In genomic region chr12:80758559-80759386, GRCm38 (mm10) we compare ENCODE assay signal across 8 mouse cellular contexts. TPM values are rescaled to one million over a fixed set of nuclear protein-coding genes. Genes with fewer than 3 reads are reported as not detected.
A peak's percentile ranks its signal among the peaks of the same experiment; 100 is the strongest.
DNase-seq lines count a peak whose midpoint lies in the region; ATAC-seq and TF ChIP-seq lines count a peak whose summit lies in the region.

No protein-coding gene starts in this region.

- 13% methylated on average over 92 of the region's 92 CpGs for WGBS in embryonic facial prominence, embryonic 10.5 days
- WGBS in liver, embryonic 14.5 days (ENCODE audit: insufficient replicate concordance), result 4% methylated on average over 92 of the region's 92 CpGs
- WGBS in stomach, embryonic 15.5 days, result 3% methylated on average over 91 of the region's 92 CpGs

- peak; percentile 90 for DNase-seq in heart, adult 11 months
- no peak for DNase-seq in heart, adult 8-10 months (ENCODE audit: low spot score)
- peak; percentile 69 for DNase-seq in embryonic facial prominence, embryonic 10.5 days (ENCODE audit: low spot score)
- peak; percentile 23 to 34 for DNase-seq in heart, postnatal 36 days
- DNase-seq in liver, embryonic 14.5 days (ENCODE audit: low read depth in 3 of 3, low spot score in 3 of 3), result no peak
- DNase-seq in layer of hippocampus, adult 9-11 months, result no peak

- ATAC-seq in liver, embryonic 14.5 days (ENCODE audit: insufficient read depth), result no peak
- no peak for ATAC-seq in stomach, embryonic 15.5 days (ENCODE audit: insufficient read depth, low FRiP score, low read depth)

- peak overlapping the region; percentile 79 for H3K4me3 ChIP-seq in E14TG2a.4 (replicated peaks; ENCODE audit: low read length)
- H3K4me3 ChIP-seq in embryonic facial prominence, embryonic 10.5 days, result peak overlapping the region; percentile 66
- peak overlapping the region in 1 of 2 experiments; percentile 44; a peak in 2 of 4 replicates for H3K4me3 ChIP-seq in liver, embryonic 14.5 days (ENCODE audit: insufficient read depth in 1 of 2, low read depth in 2 of 2, low read length in 2 of 2)
- peak overlapping the region; percentile 56 for H3K4me3 ChIP-seq in stomach, embryonic 15.5 days (replicated peaks)

- intact Hi-C loops in heart, postnatal 36 days (cut with DNase I), result no loop called here

- H3K9ac ChIP-seq in liver, embryonic 14.5 days (replicated peaks), result no peak overlapping the region
- no peak overlapping the region for H3K9ac ChIP-seq in stomach, embryonic 15.5 days

- H3K27ac ChIP-seq in embryonic facial prominence, embryonic 10.5 days (replicated peaks), result peak overlapping the region; percentile 84
- no peak overlapping the region for H3K27ac ChIP-seq in liver, embryonic 14.5 days
- H3K27ac ChIP-seq in stomach, embryonic 15.5 days, result no peak overlapping the region

- no peak for TF ChIP-seq CTCF in E14TG2a.4 (conservative IDR thresholded peaks at IDR 0.05; ENCODE audit: low read length)
- TF ChIP-seq CTCF in liver, embryonic 14.5 days (IDR thresholded peaks at IDR 0.05; ENCODE audit: low read depth), result no peak

- H3K36me3 ChIP-seq in E14TG2a.4 (ENCODE audit: insufficient read depth, low read length), result no peaks in the 10 kb centered on the region
- peaks cover 53% of the 10 kb centered on the region for H3K36me3 ChIP-seq in embryonic facial prominence, embryonic 10.5 days (replicated peaks)
- H3K36me3 ChIP-seq in liver, embryonic 14.5 days (replicated peaks; ENCODE audit: control insufficient read depth, insufficient read depth, low read depth), result no peaks in the 10 kb centered on the region
- no peaks in the 10 kb centered on the region for H3K36me3 ChIP-seq in stomach, embryonic 15.5 days

- peak overlapping the region; percentile 62 for H3K4me2 ChIP-seq in liver, embryonic 14.5 days (ENCODE audit: low read depth)
- peak overlapping the region; percentile 99 for H3K4me2 ChIP-seq in stomach, embryonic 15.5 days

- TF ChIP-seq EP300 in liver, embryonic 14.5 days (IDR thresholded peaks at IDR 0.05; ENCODE audit: low read depth), result no peak

- peaks cover 22% of the 10 kb centered on the region for H3K4me1 ChIP-seq in E14TG2a.4 (replicated peaks; ENCODE audit: low read depth, low read length)
- peaks cover 32% of the 10 kb centered on the region for H3K4me1 ChIP-seq in embryonic facial prominence, embryonic 10.5 days
- H3K4me1 ChIP-seq in liver, embryonic 14.5 days (replicated peaks; ENCODE audit: control insufficient read depth in 2 of 2, insufficient read depth in 2 of 2, low read length in 1 of 2), result no peaks in the 10 kb centered on the region
- peaks cover 32% of the 10 kb centered on the region for H3K4me1 ChIP-seq in stomach, embryonic 15.5 days

- peaks cover 79% of the 10 kb centered on the region for H3K27me3 ChIP-seq in E14TG2a.4 (ENCODE audit: insufficient read depth, low read length)
- peaks cover 67% of the 10 kb centered on the region for H3K27me3 ChIP-seq in embryonic facial prominence, embryonic 10.5 days (replicated peaks; ENCODE audit: low read depth, poor library complexity, severe bottlenecking)
- peaks cover 70% of the 10 kb centered on the region for H3K27me3 ChIP-seq in liver, embryonic 14.5 days (ENCODE audit: control insufficient read depth, insufficient read depth, low read length)
- peaks cover 71% of the 10 kb centered on the region for H3K27me3 ChIP-seq in stomach, embryonic 15.5 days (replicated peaks)

- peaks cover 12% of the 10 kb centered on the region for H3K9me3 ChIP-seq in E14TG2a.4 (ENCODE audit: low read length)
- H3K9me3 ChIP-seq in embryonic facial prominence, embryonic 10.5 days, result peaks cover 23% of the 10 kb centered on the region
- no peaks in the 10 kb centered on the region for H3K9me3 ChIP-seq in liver, embryonic 14.5 days (ENCODE audit: control insufficient read depth, low read length)
- no peaks in the 10 kb centered on the region for H3K9me3 ChIP-seq in stomach, embryonic 15.5 days

RNA-seq across cellular contexts. Expression of gene Ccdc177, which starts 1.7 kb away (rescaled TPM):
- under 1 TPM in 1 of 4 experiments, not detected in 3; 0.08 TPM for total RNA-seq in heart, adult 8-10 months (2022)
- 0.52 and 0.59 TPM in 2 replicates for polyA plus RNA-seq in embryonic facial prominence, embryonic 10.5 days (2016; fragmentation: Nextera tagmentation; extraction: Ambion mirVana)
- not detected for total RNA-seq in heart, postnatal 36 days (2021)
- polyA plus RNA-seq in liver, embryonic 14.5 days (2012; rRNA removed), result 0.01 TPM in 1 of 2 replicates, not detected in the other
- not detected in 2 replicates for polyA plus RNA-seq in liver, embryonic 14.5 days (2014; fragmentation: Nextera tagmentation; extraction: Ambion mirVana)
- 0.17 and 0.18 TPM in 2 replicates for polyA plus RNA-seq in stomach, embryonic 15.5 days (2015; fragmentation: Nextera tagmentation; extraction: Ambion mirVana)

RNA-seq across cellular contexts. Expression of gene Susd6, which starts 31.5 kb away (rescaled TPM):
- 10 to 100 TPM; 70.6 to 75.8 (median 73.7) TPM for total RNA-seq in heart, adult 8-10 months (2022)
- 13.6 and 13.8 TPM in 2 replicates for polyA plus RNA-seq in embryonic facial prominence, embryonic 10.5 days (2016; fragmentation: Nextera tagmentation; extraction: Ambion mirVana)
- total RNA-seq in heart, postnatal 36 days (2021), result 10 to 100 TPM; 72.2 to 76.1 TPM
- 11.0 and 11.1 TPM in 2 replicates for polyA plus RNA-seq in liver, embryonic 14.5 days (2012; rRNA removed)
- polyA plus RNA-seq in liver, embryonic 14.5 days (2014; fragmentation: Nextera tagmentation; extraction: Ambion mirVana), result 11.6 and 13.9 TPM in 2 replicates
- 17.5 and 19.2 TPM in 2 replicates for polyA plus RNA-seq in stomach, embryonic 15.5 days (2015; fragmentation: Nextera tagmentation; extraction: Ambion mirVana)

Comparison
In these comparisons a context has a peak if more than half of its experiments do, and no peak if none do; other contexts are left out.
1. DNase-seq: peak in heart, adult 11 months (single experiment), embryonic facial prominence, embryonic 10.5 days (single experiment) and heart, postnatal 36 days (2 of 2); none in heart, adult 8-10 months (single experiment), liver, embryonic 14.5 days (0 of 3) and layer of hippocampus, adult 9-11 months (single experiment).